Mouse (Mus musculus) G1E (cell line): Measurements from ENCODE around the gene Iscu.

Source experiments
- CTCF ChIP-seq: IDR thresholded peaks from 2 replicates; pipeline ENCODE4 v1.5.1; 2012; ENCODE audit warnings: low read depth, low read length, inconsistent platforms, mixed read lengths
- GATA1 ChIP-seq: IDR thresholded peaks from 2 replicates; pipeline ENCODE4 v1.6.1; 2012; ENCODE audit warnings: borderline replicate concordance, low read length, inconsistent platforms, mixed read lengths
- GATA2 ChIP-seq: IDR thresholded peaks from 2 replicates; pipeline ENCODE4 v1.6.1; 2012; ENCODE audit warnings: low read depth, low read length, inconsistent platforms, borderline replicate concordance
- POLR2AphosphoS5 ChIP-seq: IDR thresholded peaks from 2 replicates; pipeline ENCODE4 v1.6.1; 2012; ENCODE audit warnings: low read depth, low read length, inconsistent platforms; ENCODE audit not compliant: insufficient replicate concordance

GRCm38 (mm10) chr5:113728691-113729090, 43.9 kb upstream of the Iscu start:
- TF ChIP-seq CTCF, result no peak
- no peak for TF ChIP-seq GATA1
- TF ChIP-seq POLR2AphosphoS5, result no peak
- TF ChIP-seq GATA2, result no peak
